Mouse (Mus musculus): ENCODE data around the gene Nos1ap. TPM values are rescaled to one million over a fixed set of nuclear protein-coding genes. Genes with fewer than 3 reads are reported as not detected.

Nos1ap gene
- polyA plus RNA-seq, 1 experiment from 2014 or later: 15.9 TPM

GRCm38 (mm10) chr1:170445458-170445857, 144.2 kb downstream of the Nos1ap start:
- ATAC-seq (ENCODE audit: low FRiP score, low read depth): no peak
- peaks cover 20% of the 10 kb centered on the region for H3K4me1 ChIP-seq
- H3K4me2 ChIP-seq (replicated peaks): no peak overlapping the region
- no peaks in the 10 kb centered on the region for H3K9me3 ChIP-seq
- H3K4me3 ChIP-seq: no peak overlapping the region
- no peak overlapping the region for H3K9ac ChIP-seq
- H3K27me3 ChIP-seq: 0 out of 2 replicates have a peak, but pooled peaks cover 3% of the 10 kb centered on the region
- H3K27ac ChIP-seq: no peak overlapping the region
- 55% methylated on average over 3 of the region's 3 CpGs for WGBS
- H3K36me3 ChIP-seq: no peaks in the 10 kb centered on the region

- Histone ChIP-seq H3K4me1 (peaks cover 13% of the 10 kb centered on the region), H3K9me3 (no peaks in the 10 kb centered on the region), H3K27ac (no peak overlapping the region), H3K27me3 (no peaks in the 10 kb centered on the region), H3K4me2 (replicated peaks) (no peak overlapping the region), H3K36me3 (no peaks in the 10 kb centered on the region), H3K4me3 (no peak overlapping the region), H3K9ac (no peak overlapping the region)
- ATAC-seq (ENCODE audit: low FRiP score, low read depth): no peak
- WGBS: 84% methylated on average over 10 of the region's 10 CpGs
These were observed 149.3 kb downstream of the Nos1ap start for GRCm38 (mm10) chr1:170440367-170440766.

GRCm38 (mm10) chr1:170438471-170439151, 151.1 kb downstream of the Nos1ap start:
- Histone ChIP-seq H3K4me2 (replicated peaks) (no peak overlapping the region), H3K9ac (no peak overlapping the region), H3K36me3 (no peaks in the 10 kb centered on the region), H3K27me3 (no peaks in the 10 kb centered on the region), H3K9me3 (no peaks in the 10 kb centered on the region), H3K27ac (no peak overlapping the region; the same call in 1 of the 2 replicates), H3K4me3 (no peak overlapping the region), H3K4me1 (peaks cover 13% of the 10 kb centered on the region)
- WGBS: 35% methylated on average over 7 of the region's 7 CpGs
- ATAC-seq (ENCODE audit: low FRiP score, low read depth): no peak

- 64% methylated on average over 4 of the region's 4 CpGs for WGBS
- no peak overlapping the region for H3K4me2 ChIP-seq (replicated peaks)
- H3K9ac ChIP-seq: no peak overlapping the region
- H3K36me3 ChIP-seq: no peaks in the 10 kb centered on the region
- no peak overlapping the region for H3K27ac ChIP-seq
- no peak for ATAC-seq (ENCODE audit: low FRiP score, low read depth)
- H3K9me3 ChIP-seq: no peaks in the 10 kb centered on the region
- H3K4me3 ChIP-seq: no peak overlapping the region
- no peaks in the 10 kb centered on the region for H3K27me3 ChIP-seq
- peaks cover 26% of the 10 kb centered on the region for H3K4me1 ChIP-seq
These were observed 155.5 kb downstream of the Nos1ap start for GRCm38 (mm10) chr1:170434146-170434545.

- no peaks in the 10 kb centered on the region for H3K27me3 ChIP-seq
- H3K4me2 ChIP-seq (replicated peaks): no peak overlapping the region
- no peak overlapping the region for H3K9ac ChIP-seq
- H3K9me3 ChIP-seq: no peaks in the 10 kb centered on the region
- H3K4me1 ChIP-seq: peaks cover 21% of the 10 kb centered on the region
- H3K27ac ChIP-seq: no peak overlapping the region
- ATAC-seq (ENCODE audit: low FRiP score, low read depth): no peak
- H3K36me3 ChIP-seq: no peaks in the 10 kb centered on the region
- no peak overlapping the region for H3K4me3 ChIP-seq
These were observed 156.0 kb downstream of the Nos1ap start for GRCm38 (mm10) chr1:170433661-170434060.

- no peak overlapping the region for H3K4me3 ChIP-seq
- H3K9ac ChIP-seq: no peak overlapping the region
- no peak for ATAC-seq (ENCODE audit: low FRiP score, low read depth)
- peaks cover 23% of the 10 kb centered on the region for H3K4me1 ChIP-seq
- no peak overlapping the region for H3K27ac ChIP-seq
- H3K36me3 ChIP-seq: no peaks in the 10 kb centered on the region
- WGBS: 87% methylated on average over 5 of the region's 5 CpGs
- no peak overlapping the region for H3K4me2 ChIP-seq (replicated peaks)
- H3K27me3 ChIP-seq: no peaks in the 10 kb centered on the region
- H3K9me3 ChIP-seq: no peaks in the 10 kb centered on the region
These were observed 157.4 kb downstream of the Nos1ap start for GRCm38 (mm10) chr1:170432288-170432687.

GRCm38 (mm10) chr1:170431312-170431711, 158.3 kb downstream of the Nos1ap start:
- Histone ChIP-seq H3K4me1 (peaks cover 23% of the 10 kb centered on the region), H3K36me3 (no peaks in the 10 kb centered on the region), H3K27ac (no peak overlapping the region), H3K4me3 (no peak overlapping the region), H3K9me3 (no peaks in the 10 kb centered on the region), H3K27me3 (no peaks in the 10 kb centered on the region), H3K9ac (no peak overlapping the region), H3K4me2 (replicated peaks) (no peak overlapping the region)
- 33% methylated on average over 5 of the region's 5 CpGs for WGBS
- ATAC-seq (ENCODE audit: low FRiP score, low read depth): no peak

GRCm38 (mm10) chr1:170430660-170431059, 159.0 kb downstream of the Nos1ap start:
- Histone ChIP-seq H3K36me3 (no peaks in the 10 kb centered on the region), H3K9ac (no peak overlapping the region), H3K27me3 (no peaks in the 10 kb centered on the region), H3K4me2 (replicated peaks) (no peak overlapping the region), H3K27ac (no peak overlapping the region), H3K9me3 (no peaks in the 10 kb centered on the region), H3K4me3 (no peak overlapping the region), H3K4me1 (peaks cover 23% of the 10 kb centered on the region)
- no peak for ATAC-seq (ENCODE audit: low FRiP score, low read depth)
- WGBS: 90% methylated on average over 7 of the region's 7 CpGs

GRCm38 (mm10) chr1:170429656-170430055, 160.0 kb downstream of the Nos1ap start:
- no peak overlapping the region for H3K27ac ChIP-seq
- H3K27me3 ChIP-seq: no peaks in the 10 kb centered on the region
- no peak overlapping the region for H3K4me2 ChIP-seq (replicated peaks)
- peaks cover 23% of the 10 kb centered on the region for H3K4me1 ChIP-seq
- no peak overlapping the region for H3K4me3 ChIP-seq
- no peak overlapping the region for H3K9ac ChIP-seq
- no peak for ATAC-seq (ENCODE audit: low FRiP score, low read depth)
- no peaks in the 10 kb centered on the region for H3K36me3 ChIP-seq
- H3K9me3 ChIP-seq: no peaks in the 10 kb centered on the region
- WGBS: 68% methylated on average over 6 of the region's 6 CpGs

GRCm38 (mm10) chr1:170428141-170428540, 161.5 kb downstream of the Nos1ap start:
- no peak overlapping the region for H3K4me3 ChIP-seq
- no peak overlapping the region for H3K4me2 ChIP-seq (replicated peaks)
- no peaks in the 10 kb centered on the region for H3K27me3 ChIP-seq
- ATAC-seq (ENCODE audit: low FRiP score, low read depth): no peak
- H3K36me3 ChIP-seq: no peaks in the 10 kb centered on the region
- H3K9ac ChIP-seq: no peak overlapping the region
- WGBS: 85% methylated on average over 2 of the region's 2 CpGs
- no peak overlapping the region for H3K27ac ChIP-seq
- H3K9me3 ChIP-seq: no peaks in the 10 kb centered on the region
- peaks cover 23% of the 10 kb centered on the region for H3K4me1 ChIP-seq

- no peak for ATAC-seq (ENCODE audit: low FRiP score, low read depth)
- WGBS: 85% methylated on average over 10 of the region's 10 CpGs
- H3K9me3 ChIP-seq: no peaks in the 10 kb centered on the region
- H3K36me3 ChIP-seq: no peaks in the 10 kb centered on the region
- H3K4me3 ChIP-seq: no peak overlapping the region
- H3K4me1 ChIP-seq: peaks cover 6% of the 10 kb centered on the region
- H3K9ac ChIP-seq: no peak overlapping the region
- H3K4me2 ChIP-seq (replicated peaks): no peak overlapping the region
- no peaks in the 10 kb centered on the region for H3K27me3 ChIP-seq
- H3K27ac ChIP-seq: no peak overlapping the region
These were observed 165.3 kb downstream of the Nos1ap start for GRCm38 (mm10) chr1:170424258-170424889.

- Histone ChIP-seq H3K9ac (no peak overlapping the region), H3K27me3 (no peaks in the 10 kb centered on the region), H3K36me3 (no peaks in the 10 kb centered on the region), H3K4me3 (no peak overlapping the region), H3K4me2 (replicated peaks) (no peak overlapping the region), H3K4me1 (no peaks in the 10 kb centered on the region), H3K27ac (no peak overlapping the region), H3K9me3 (no peaks in the 10 kb centered on the region)
- ATAC-seq (ENCODE audit: low FRiP score, low read depth): no peak
- 46% methylated on average over 1 of the region's 1 CpGs for WGBS
These were observed 166.6 kb downstream of the Nos1ap start for GRCm38 (mm10) chr1:170423048-170423447.

GRCm38 (mm10) chr1:170422188-170422587, 167.5 kb downstream of the Nos1ap start:
- Histone ChIP-seq H3K27ac (no peak overlapping the region), H3K4me1 (0 out of 2 replicates have a peak, but pooled peaks cover under 1% of the 10 kb centered on the region), H3K36me3 (no peaks in the 10 kb centered on the region), H3K9me3 (no peaks in the 10 kb centered on the region), H3K27me3 (no peaks in the 10 kb centered on the region), H3K4me2 (replicated peaks) (no peak overlapping the region), H3K4me3 (no peak overlapping the region), H3K9ac (no peak overlapping the region)
- WGBS: 83% methylated on average over 4 of the region's 4 CpGs
- no peak for ATAC-seq (ENCODE audit: low FRiP score, low read depth)
